Mouse (Mus musculus): ENCODE measurements around the gene Cdk15.

DNA sequence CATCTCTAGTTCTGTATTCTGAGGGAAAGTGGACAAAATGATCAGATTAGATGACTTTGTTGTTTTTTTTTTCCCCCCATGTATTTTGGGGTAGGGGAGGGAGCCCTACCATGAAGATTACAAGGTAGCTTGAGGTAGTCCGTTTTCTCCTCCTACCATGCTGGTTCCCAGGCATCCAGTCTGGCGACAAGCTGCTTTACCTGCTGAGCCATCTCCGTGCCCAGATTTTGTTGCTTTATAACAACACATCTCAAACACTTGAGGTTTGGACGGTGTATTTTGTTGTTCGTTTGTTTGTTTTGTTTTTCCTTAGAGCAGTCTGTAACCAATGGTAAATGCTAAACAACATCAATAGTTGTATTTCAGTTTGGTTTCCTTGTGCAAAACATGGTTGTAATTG lies 50.6 kb downstream of the Cdk15 start:
- TF ChIP-seq GATA1 (IDR thresholded peaks at IDR 0.05; ENCODE audit: borderline replicate concordance, low read length), result no peak
- no peak for TF ChIP-seq FLI1 (IDR thresholded peaks at IDR 0.05; ENCODE audit: low read length)

All from megakaryocyte, embryonic 14.5 days (primary cell).